Mouse (Mus musculus) hindbrain, embryonic 11.5 days (tissue): ENCODE data around the gene Adat3. TPM values are rescaled to one million over a fixed set of nuclear protein-coding genes. Genes with fewer than 3 reads are reported as not detected.

Experiments used
- ATAC-seq: fragments of 200-750 bp; cut with Nextera tagmentation; 2 replicates; pipeline ENCODE4 v1.8.0; 2017; ENCODE audit warnings: mild to moderate bottlenecking, moderate TSS enrichment, moderate library complexity; ENCODE audit not compliant: low FRiP score
- DNase-seq: peaks from one replicate; pipeline ENCODE4 v3.0.0-alpha.2; 2015; ENCODE audit warnings: low spot score
- H3K27ac ChIP-seq: fragments of 300-500 bp; sonication (generic); 2 replicates; pipeline ENCODE4 v1.5.1; 2014; ENCODE audit warnings: mild to moderate bottlenecking, low read depth, low read length
- H3K27me3 ChIP-seq: fragments of 300-500 bp; sonication (generic); 2 replicates; pipeline ENCODE4 v1.6.1; 2014; ENCODE audit warnings: mild to moderate bottlenecking, low read length, moderate library complexity, mixed read lengths; ENCODE audit not compliant: control insufficient read depth, insufficient read depth
- H3K36me3 ChIP-seq: fragments of 300-500 bp; sonication (generic); 2 replicates; pipeline ENCODE4 v1.6.1; 2014; ENCODE audit warnings: mild to moderate bottlenecking, low read length, moderate library complexity, mixed read lengths; ENCODE audit not compliant: control insufficient read depth, insufficient read depth
- H3K4me1 ChIP-seq: fragments of 300-500 bp; sonication (generic); replicated peaks from 2 replicates; pipeline ENCODE4 v1.6.1; 2014; ENCODE audit warnings: low read length, mixed read lengths; ENCODE audit not compliant: control insufficient read depth, insufficient read depth
- H3K4me2 ChIP-seq: fragments of 300-500 bp; sonication (generic); replicated peaks from 2 replicates; pipeline ENCODE4 v1.6.1; 2014; ENCODE audit warnings: mild to moderate bottlenecking, low read depth, low read length
- H3K4me3 ChIP-seq: fragments of 300-500 bp; sonication (generic); 2 replicates; pipeline ENCODE4 v1.5.1; 2014; ENCODE audit warnings: low read depth, low read length
- H3K9ac ChIP-seq: fragments of 300-500 bp; sonication (generic); 2 replicates; pipeline ENCODE4 v1.6.1; 2014; ENCODE audit warnings: low read depth, low read length
- H3K9me3 ChIP-seq: fragments of 300-500 bp; sonication (generic); 2 replicates; pipeline ENCODE4 v1.6.1; 2016; ENCODE audit warnings: low read length; ENCODE audit not compliant: control insufficient read depth
- WGBS: fragments of 180-500 bp; shearing (Covaris S2); extraction: QIAGEN DNeasy Blood & Tissue Kit; methylation state at CpG from one replicate; pipeline ENCODE4 v1.1.7; 2014; 5-methylcytosine and 5-hydroxymethylcytosine counted together
- polyA plus RNA-seq: library from polyadenylated mRNA; unstranded; fragments of >200 nt; fragmentation: Nextera tagmentation; extraction: Ambion mirVana; gene quantifications from 2 replicates; pipeline ENCODE4 v1.2.1, GENCODE M21; 2014

The Adat3 gene
- polyA plus RNA-seq, result 5.8 and 7.4 TPM in 2 replicates

DNA sequence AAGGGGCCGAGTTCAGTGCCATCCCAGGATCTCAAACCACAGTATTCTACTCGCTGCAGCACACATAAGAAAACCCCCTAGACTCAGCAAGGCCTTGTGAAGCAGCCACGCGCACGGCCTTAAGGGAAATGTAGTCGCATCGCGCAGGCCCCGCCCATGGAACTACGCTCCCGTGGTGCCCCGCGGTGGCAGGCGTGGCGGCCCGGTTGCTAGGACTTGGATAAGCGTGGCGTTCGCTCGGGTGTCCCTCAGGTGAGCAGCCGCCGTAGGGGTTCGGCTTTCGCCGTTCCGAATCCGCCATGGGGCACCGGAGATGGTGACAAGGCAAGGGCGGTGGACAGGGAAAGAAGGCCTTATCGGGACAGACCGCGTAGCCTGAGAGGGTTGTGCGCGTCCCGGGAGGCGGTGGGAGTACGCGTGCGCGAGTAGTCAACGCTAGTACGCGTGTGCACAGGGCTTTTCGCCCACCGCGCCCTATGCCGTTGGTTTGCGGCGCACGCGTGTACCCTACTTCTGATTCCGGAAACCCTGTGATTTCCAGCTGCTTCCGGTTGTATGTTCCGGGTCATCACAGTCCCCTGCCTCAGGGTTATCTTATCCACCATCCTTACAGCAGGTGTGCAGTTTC, at the start of gene Adat3, which contains the start of gene Scamp4:
TSS of gene Adat3 (plus strand) at position 183 of the 628 bp plus-strand sequence.
TSS of gene Scamp4 (plus strand) at position 175 of the 628 bp plus-strand sequence.
- Histone ChIP-seq H3K36me3 (peaks cover 13% of the 10 kb centered on the region), H3K27ac (peak within 1 kb of the TSS; percentile 63; the same call in 1 of the 2 replicates), H3K9me3 (no peaks in the 10 kb centered on the region), H3K4me2 (peak within 1 kb of the TSS; percentile 81), H3K27me3 (no peaks in the 10 kb centered on the region), H3K4me3 (peak within 1 kb of the TSS; percentile 50), H3K4me1 (peaks cover 5% of the 10 kb centered on the region), H3K9ac (peak within 1 kb of the TSS; percentile 66)
- DNase-seq, result peak; percentile 96
- ATAC-seq, result peak; percentile 95
- WGBS, result under 1% methylated on average over 54 of the region's 54 CpGs

DNA sequence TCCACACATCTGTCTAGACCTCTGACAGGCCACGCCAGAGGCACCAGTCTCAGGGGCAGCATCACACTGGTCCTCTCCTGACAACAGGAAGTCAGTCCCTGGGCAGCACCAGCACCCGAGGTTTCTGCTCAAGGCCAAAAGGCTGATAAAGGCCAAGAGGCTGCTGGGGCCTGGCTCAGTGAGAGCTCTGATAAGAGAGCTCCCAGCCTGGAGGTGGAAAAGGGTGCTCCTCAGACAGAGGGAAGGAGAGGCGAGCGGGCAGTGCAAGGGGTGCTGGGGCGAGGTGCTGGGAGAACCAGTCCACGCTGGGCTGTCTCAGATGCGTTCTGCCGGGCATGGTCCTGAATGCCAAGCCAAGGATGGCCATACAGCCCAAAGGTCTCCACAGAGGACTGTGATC, 49.1 kb upstream of the Adat3 start:
- Histone ChIP-seq H3K4me1 (no peaks in the 10 kb centered on the region), H3K4me3 (no peak overlapping the region), H3K9ac (no peak overlapping the region), H3K27ac (no peak overlapping the region), H3K27me3 (no peaks in the 10 kb centered on the region), H3K4me2 (no peak overlapping the region), H3K36me3 (no peaks in the 10 kb centered on the region), H3K9me3 (no peaks in the 10 kb centered on the region)
- ATAC-seq (no peak), DNase-seq (no peak)
- 92% methylated on average over 8 of the region's 8 CpGs for WGBS

DNA sequence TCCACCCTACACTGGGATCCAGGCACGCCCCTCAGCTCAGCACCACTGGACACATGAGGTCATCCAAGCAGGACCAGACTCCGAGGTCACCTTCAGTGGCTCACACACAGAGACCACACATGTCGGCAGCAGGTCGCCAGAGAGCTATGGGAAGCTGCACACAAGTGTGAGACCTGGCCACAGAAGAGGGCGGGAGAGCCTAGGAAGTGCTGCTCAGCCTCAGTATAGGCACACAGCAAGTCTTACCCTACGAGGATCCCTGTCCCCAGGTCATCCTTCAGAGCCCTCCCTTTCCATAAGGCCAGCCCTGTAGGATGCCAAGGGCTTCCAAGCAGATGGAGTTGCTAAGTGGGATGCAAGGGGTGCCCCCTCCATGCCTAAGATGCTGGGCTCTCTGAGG, 48.7 kb upstream of the Adat3 start:
- H3K4me2 ChIP-seq, result no peak overlapping the region
- 90% methylated on average over 6 of the region's 6 CpGs for WGBS
- H3K27me3 ChIP-seq, result no peaks in the 10 kb centered on the region
- H3K9me3 ChIP-seq, result no peaks in the 10 kb centered on the region
- no peak overlapping the region for H3K4me3 ChIP-seq
- H3K9ac ChIP-seq, result no peak overlapping the region
- ATAC-seq, result no peak
- no peak for DNase-seq
- no peak overlapping the region for H3K27ac ChIP-seq
- H3K4me1 ChIP-seq, result no peaks in the 10 kb centered on the region
- H3K36me3 ChIP-seq, result no peaks in the 10 kb centered on the region

DNA sequence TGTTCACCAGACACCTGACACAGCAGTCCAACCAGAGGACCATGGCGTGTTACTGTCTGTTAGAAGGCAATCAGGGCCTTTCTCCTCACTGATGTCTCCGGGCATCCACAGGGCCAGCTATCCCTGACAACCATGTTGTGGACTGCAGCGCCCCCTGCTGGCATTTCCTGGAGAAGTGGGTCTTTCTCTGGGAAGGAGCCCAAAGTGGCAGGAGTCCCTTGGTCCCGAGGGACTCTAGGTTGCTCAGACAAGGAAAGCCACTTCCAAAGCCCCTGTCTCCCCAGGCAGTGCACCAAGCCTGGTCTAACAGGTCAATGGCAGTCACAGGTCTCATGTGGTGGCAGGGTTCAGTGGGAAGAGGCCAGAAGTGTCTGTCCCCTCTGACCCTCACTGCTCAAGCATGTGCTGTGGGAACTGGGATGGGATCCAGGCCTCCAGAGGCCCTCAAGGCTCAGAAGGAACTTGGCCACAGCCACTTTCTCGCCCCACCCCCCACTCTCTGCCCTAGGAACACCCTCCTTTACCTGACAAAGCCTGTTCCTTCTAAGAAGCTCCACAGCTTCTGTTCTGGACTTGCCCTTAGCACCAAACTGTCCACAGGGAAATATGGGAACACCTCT, 45.2 kb upstream of the Adat3 start:
- ATAC-seq, result no peak
- H3K4me3 ChIP-seq, result no peak overlapping the region
- no peaks in the 10 kb centered on the region for H3K27me3 ChIP-seq
- H3K4me2 ChIP-seq, result no peak overlapping the region
- 43% methylated on average over 5 of the region's 5 CpGs for WGBS
- peaks cover 6% of the 10 kb centered on the region for H3K4me1 ChIP-seq
- no peak overlapping the region for H3K9ac ChIP-seq
- DNase-seq, result peak; percentile 87
- H3K27ac ChIP-seq, result no peak overlapping the region
- no peaks in the 10 kb centered on the region for H3K36me3 ChIP-seq
- H3K9me3 ChIP-seq, result no peaks in the 10 kb centered on the region

DNA sequence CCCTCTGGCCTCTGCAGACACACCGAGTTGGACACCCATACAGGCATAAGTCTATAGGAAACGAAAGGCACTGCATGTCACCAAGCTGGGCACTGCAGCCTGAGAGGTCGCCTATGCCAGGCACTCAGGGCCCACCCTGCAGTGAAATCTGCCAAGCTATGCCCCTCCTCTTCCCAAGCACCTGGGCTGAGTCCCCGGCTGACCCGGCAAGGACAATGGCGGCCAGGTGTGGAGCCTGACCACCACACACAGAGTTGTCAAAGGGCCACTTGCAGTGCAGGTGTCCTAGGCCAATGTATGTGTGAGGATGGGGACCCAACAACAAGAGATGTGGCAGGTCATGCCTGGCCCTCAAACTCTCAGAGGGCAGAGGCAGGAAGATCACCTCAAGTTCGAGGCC, 43.2 kb upstream of the Adat3 start:
- no peak overlapping the region for H3K27ac ChIP-seq
- no peaks in the 10 kb centered on the region for H3K27me3 ChIP-seq
- no peaks in the 10 kb centered on the region for H3K36me3 ChIP-seq
- DNase-seq (no peak), ATAC-seq (no peak)
- 91% methylated on average over 7 of the region's 7 CpGs for WGBS
- H3K4me2 ChIP-seq, result no peak overlapping the region
- H3K9me3 ChIP-seq, result no peaks in the 10 kb centered on the region
- H3K4me1 ChIP-seq, result peaks cover 6% of the 10 kb centered on the region
- no peak overlapping the region for H3K4me3 ChIP-seq
- no peak overlapping the region for H3K9ac ChIP-seq

DNA sequence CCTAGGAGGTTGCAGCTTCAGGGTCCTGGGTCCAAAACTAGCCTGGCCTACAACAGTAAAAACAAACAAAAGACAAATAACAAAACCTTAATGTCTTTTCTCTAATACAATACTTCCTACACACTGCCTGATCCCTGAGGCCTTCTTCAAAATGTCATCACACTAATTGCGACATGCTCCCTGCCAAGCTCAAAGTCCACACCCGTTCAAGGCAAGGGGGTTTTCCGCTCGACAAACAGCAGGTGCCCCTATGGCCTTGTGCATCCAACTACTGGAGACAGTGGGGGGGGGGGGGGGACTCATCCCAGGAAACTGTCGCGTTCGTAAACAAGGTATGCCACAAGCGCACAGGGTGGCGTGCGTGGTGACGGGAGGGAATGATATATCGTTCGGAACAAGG, 42.1 kb upstream of the Adat3 start:
- peaks cover 6% of the 10 kb centered on the region for H3K4me1 ChIP-seq
- no peaks in the 10 kb centered on the region for H3K9me3 ChIP-seq
- H3K27ac ChIP-seq, result no peak overlapping the region
- ATAC-seq, result no peak
- peak overlapping the region; percentile 98 for H3K4me3 ChIP-seq
- DNase-seq, result no peak
- H3K36me3 ChIP-seq, result no peaks in the 10 kb centered on the region
- H3K4me2 ChIP-seq, result peak overlapping the region; percentile 93
- WGBS, result 2% methylated on average over 13 of the region's 13 CpGs
- H3K27me3 ChIP-seq, result no peaks in the 10 kb centered on the region
- H3K9ac ChIP-seq, result peak overlapping the region; percentile 93

DNA sequence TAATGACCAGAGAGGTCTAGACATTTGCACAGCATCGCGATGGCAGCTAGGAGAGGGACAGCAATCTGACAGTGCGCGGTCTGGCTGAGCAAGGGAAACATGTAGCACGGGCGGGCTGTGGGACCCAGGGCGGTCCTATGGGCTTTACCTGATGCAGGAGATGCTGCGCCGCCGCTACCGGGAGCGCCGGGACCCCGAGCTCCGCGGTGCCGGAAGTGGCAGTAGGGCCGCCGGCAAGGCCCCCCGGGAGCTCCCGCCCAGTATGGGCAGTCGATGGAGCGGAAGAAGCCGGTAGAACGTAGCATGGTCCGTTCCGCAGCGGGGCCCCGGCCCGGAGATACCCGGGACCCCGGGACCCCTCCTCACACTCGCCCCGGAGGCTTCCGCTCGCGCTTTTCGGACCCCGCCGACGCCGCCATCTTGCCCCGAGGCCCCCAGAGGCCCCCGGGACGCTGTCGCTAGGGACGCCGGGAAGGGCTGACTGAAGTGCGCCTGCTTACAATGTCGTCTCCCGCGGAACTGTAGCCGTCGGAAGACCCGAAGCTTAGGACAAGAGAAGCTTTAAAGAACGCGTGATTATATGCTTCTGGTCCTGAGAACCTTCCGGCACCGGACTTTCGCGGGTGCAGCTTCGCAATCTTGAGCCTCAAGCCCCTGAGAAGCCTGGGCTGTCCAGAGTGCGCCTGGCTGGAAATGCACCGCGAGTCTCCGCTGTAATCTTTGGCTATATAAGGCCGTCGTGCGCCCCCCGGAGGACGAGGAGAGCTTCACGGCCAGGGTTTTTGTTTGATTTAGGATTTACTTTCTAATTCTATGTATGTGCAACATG, 41.4 kb upstream of the Adat3 start, which contains the start of gene Rexo1:
TSS of gene Rexo1 (minus strand) at position 445 of the 829 bp plus-strand sequence.
- Histone ChIP-seq H3K27me3 (no peaks in the 10 kb centered on the region), H3K27ac (peak within 1 kb of the TSS; percentile 85), H3K36me3 (no peaks in the 10 kb centered on the region), H3K4me2 (peak within 1 kb of the TSS; percentile 93), H3K4me1 (peaks cover 6% of the 10 kb centered on the region), H3K4me3 (peak within 1 kb of the TSS; percentile 98), H3K9me3 (no peaks in the 10 kb centered on the region), H3K9ac (peak within 1 kb of the TSS; percentile 93)
- DNase-seq (peak; percentile 96), ATAC-seq (peak; percentile 81)
- WGBS, result 0% methylated on average over 64 of the region's 72 CpGs

DNA sequence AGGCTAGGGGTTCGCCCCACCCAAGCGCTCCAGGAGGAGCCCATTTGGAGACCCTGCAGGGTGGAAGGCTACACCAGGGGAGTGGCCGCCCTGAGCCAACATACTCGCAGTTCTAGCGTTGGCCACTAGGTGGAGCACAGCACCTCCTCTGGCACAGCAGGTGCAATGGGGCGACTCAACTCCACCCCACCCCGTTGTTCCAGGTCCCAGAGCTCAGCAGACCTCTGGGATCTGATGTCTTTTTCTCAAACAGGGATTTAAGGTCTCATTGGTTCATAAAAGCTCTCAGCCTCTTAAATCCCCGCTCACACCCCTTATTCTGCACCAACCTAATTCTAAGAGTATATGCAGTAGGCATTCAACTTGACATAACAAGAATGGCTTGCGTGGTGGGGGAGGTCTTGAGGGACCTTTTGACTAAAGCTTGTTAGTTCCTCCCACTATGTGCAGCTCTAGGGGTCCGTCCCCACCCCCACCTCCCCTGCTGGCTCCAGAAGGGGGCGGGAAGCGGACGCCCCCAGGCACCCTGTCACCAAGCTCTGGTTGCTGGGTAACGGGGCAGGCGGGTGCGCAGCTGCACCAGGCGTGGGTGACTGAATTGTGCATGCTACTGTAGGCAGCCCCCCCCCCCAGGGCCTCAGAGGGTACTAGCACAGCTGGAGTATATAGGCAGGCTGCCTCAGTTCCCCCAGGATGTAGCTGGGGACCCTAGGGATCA, 36.1 kb upstream of the Adat3 start:
- Histone ChIP-seq H3K27me3 (no peaks in the 10 kb centered on the region), H3K4me2 (peak overlapping the region; percentile 18; the same call in 1 of the 2 replicates), H3K4me3 (no peak overlapping the region), H3K36me3 (no peaks in the 10 kb centered on the region), H3K27ac (peak overlapping the region; percentile 34), H3K4me1 (peaks cover 10% of the 10 kb centered on the region), H3K9me3 (no peaks in the 10 kb centered on the region), H3K9ac (no peak overlapping the region)
- DNase-seq (peak; percentile 92), ATAC-seq (peak; percentile 68)
- 13% methylated on average over 17 of the region's 17 CpGs for WGBS
